In the genomic region with DNA sequence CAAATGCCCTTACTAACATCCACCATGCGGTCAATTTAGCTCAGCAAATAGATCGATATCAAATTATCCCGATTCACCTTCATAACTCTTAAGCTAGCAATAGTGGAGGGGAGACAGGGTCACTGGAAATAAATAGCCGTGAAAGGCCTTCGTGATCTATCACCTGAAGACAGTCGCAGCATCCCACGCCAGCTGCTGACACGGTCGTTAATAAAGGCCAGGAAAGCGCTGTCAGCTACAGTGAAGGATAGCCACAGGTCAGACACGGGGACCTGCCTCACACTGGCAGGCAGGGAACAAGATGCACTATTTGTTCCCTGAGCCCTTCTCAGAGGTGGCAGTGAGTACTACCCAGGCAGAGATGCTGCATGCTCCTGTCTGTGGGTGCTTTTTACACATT, we compare ENCODE assay signal across 12 mouse cellular contexts. TPM values are rescaled to one million over a fixed set of nuclear protein-coding genes. Genes with fewer than 3 reads are reported as not detected.
"Had no signal": no experiment of that assay in that cellular context is flagged by ENCODE, and none has a peak within 500 bp of the region (broad histone marks: within the 10 kb centered on the region; RNA-seq: fewer than 3 reads in every experiment).

No protein-coding gene starts in this region.

- H3K9ac ChIP-seq: limb, embryonic 13.5 days; liver, embryonic 14.5 days; stomach, embryonic 15.5 days had no signal

- H3K36me3 ChIP-seq: stomach, embryonic 15.5 days had no signal

- H3K9me3 ChIP-seq: limb, embryonic 13.5 days; stomach, embryonic 15.5 days had no signal

- ATAC-seq: intestine, embryonic 16.5 days had no signal

- H3K4me2 ChIP-seq: limb, embryonic 13.5 days; stomach, embryonic 15.5 days had no signal

- DNase-seq: kidney, adult 9 months; left cerebral cortex, postnatal 4 days; lung, adult 18-20 months; right cerebral cortex, postnatal 14 days; thymus, postnatal 36 days had no signal

- H3K4me3 ChIP-seq: limb, embryonic 13.5 days; stomach, embryonic 15.5 days had no signal

- H3K27me3 ChIP-seq: limb, embryonic 13.5 days; stomach, embryonic 15.5 days had no signal

- H3K4me1 ChIP-seq: stomach, embryonic 15.5 days had no signal

- H3K27ac ChIP-seq: limb, embryonic 13.5 days; liver, embryonic 14.5 days; stomach, embryonic 15.5 days had no signal

RNA-seq across cellular contexts. Expression of a gene that starts 28.0 kb away (rescaled TPM):
- total RNA-seq: liver, adult 2 months; megakaryocyte-erythroid progenitor cell, adult 5-6 weeks had no signal
- polyA plus RNA-seq: liver, embryonic 14.5 days; spleen, adult 2 months had no signal
